Mouse (Mus musculus) spleen, adult 2 months (tissue): ENCODE data around the gene Ifnar2. TPM values are rescaled to one million over a fixed set of nuclear protein-coding genes. Genes with fewer than 3 reads are reported as not detected.

ENCODE experiments used
- DNase-seq, 2 experiments: peaks; one replicate each; pipeline versions ENCODE4 v3.0.0 to v3.0.0-alpha.2; 2012 to 2021; ENCODE audit warnings: low spot score in 2 of 2, low read depth in 1 of 2
- H3K27ac ChIP-seq: fragments of 200-500 bp; 2 replicates; pipeline ENCODE4 v1.5.1; 2012; ENCODE audit warnings: low read length, inconsistent platforms; ENCODE audit not compliant: insufficient read depth
- H3K27me3 ChIP-seq: fragments of 200-500 bp; 2 replicates; pipeline ENCODE4 v1.6.1; 2012; ENCODE audit warnings: mild to moderate bottlenecking, moderate library complexity, low read length, inconsistent platforms; ENCODE audit not compliant: control insufficient read depth, insufficient read depth
- H3K36me3 ChIP-seq: fragments of 200-500 bp; 2 replicates; pipeline ENCODE4 v1.6.1; 2012; ENCODE audit warnings: mild to moderate bottlenecking, low read length, inconsistent platforms; ENCODE audit not compliant: control insufficient read depth, insufficient read depth
- H3K4me1 ChIP-seq: fragments of 200-500 bp; 2 replicates; pipeline ENCODE4 v1.6.1; 2011; ENCODE audit warnings: inconsistent platforms; ENCODE audit not compliant: control insufficient read depth, insufficient read depth, insufficient read length
- H3K4me3 ChIP-seq: fragments of 200-500 bp; 2 replicates; pipeline ENCODE4 v1.5.1; 2011; ENCODE audit warnings: mild to moderate bottlenecking, inconsistent platforms; ENCODE audit not compliant: insufficient read depth, insufficient read length; ENCODE audit errors: extremely low read depth
- CTCF ChIP-seq: fragments of 200-500 bp; IDR thresholded peaks from 2 replicates; pipeline ENCODE4 v1.5.1; 2011; ENCODE audit warnings: mild to moderate bottlenecking, inconsistent platforms; ENCODE audit not compliant: insufficient read depth, insufficient read length, insufficient replicate concordance; ENCODE audit errors: extremely low read depth
- POLR2A ChIP-seq: fragments of 200-500 bp; IDR thresholded peaks from 2 replicates; pipeline ENCODE4 v1.6.1; 2011; ENCODE audit warnings: low read depth, low read length, inconsistent platforms
- WGBS: fragments of 180-500 bp; shearing (Covaris S2); methylation state at CpG from one replicate; pipeline ENCODE4 v1.1.7; 2018; 5-methylcytosine and 5-hydroxymethylcytosine counted together
- polyA plus RNA-seq: library from polyadenylated mRNA; depleted of rRNA; stranded (reverse); fragments of >200 nt; gene quantifications from 2 replicates; pipeline ENCODE4 v1.2.3, GENCODE M21; 2012; rRNA removed

The Ifnar2 gene
- 59.6 and 73.8 TPM in 2 replicates for polyA plus RNA-seq

- H3K27ac ChIP-seq: peak within 1 kb of the TSS; percentile 95
- peak within 1 kb of the TSS; percentile 85 for H3K4me3 ChIP-seq
- DNase-seq: peak in 1 of 2 experiments; percentile 81
- peaks cover 6% of the 10 kb centered on the region for H3K4me1 ChIP-seq
- no peak for TF ChIP-seq CTCF
- TF ChIP-seq POLR2A: peak; percentile 50; the same call in 1 of the 2 replicates
- no peaks in the 10 kb centered on the region for H3K27me3 ChIP-seq
- WGBS: 1% methylated on average over 62 of the region's 62 CpGs
- H3K36me3 ChIP-seq: peaks cover 2% of the 10 kb centered on the region; the same call in 1 of the 2 replicates
Observed at GRCm38 (mm10) chr16:91372577-91373472, at the start of gene Ifnar2. Gene Ifnar2, plus strand, starts transcription at chr16:91372783.

DNA sequence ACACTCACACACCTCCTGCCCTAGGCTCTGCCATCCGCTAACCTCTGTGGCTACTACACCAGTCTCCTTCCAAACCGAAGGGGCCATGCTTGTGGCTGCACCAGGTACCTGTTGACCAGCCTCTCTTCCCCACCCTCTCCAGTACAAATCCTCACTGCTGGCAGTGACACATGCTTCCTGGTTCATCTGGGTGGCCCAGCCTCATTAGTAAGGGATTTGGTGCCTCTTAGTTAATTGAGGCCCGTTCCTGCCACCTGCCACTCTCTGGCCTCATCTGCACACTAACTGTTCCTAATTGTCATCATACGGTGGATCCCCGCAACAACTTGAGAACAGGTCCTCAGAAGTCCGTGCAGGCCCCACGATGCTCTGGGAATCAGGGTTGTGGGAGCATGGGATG lies 45.0 kb upstream of the Ifnar2 start:
- no peaks in the 10 kb centered on the region for H3K27me3 ChIP-seq
- H3K4me1 ChIP-seq: no peaks in the 10 kb centered on the region
- no peak overlapping the region for H3K27ac ChIP-seq
- H3K4me3 ChIP-seq: no peak overlapping the region
- H3K36me3 ChIP-seq: no peaks in the 10 kb centered on the region
- no peak for DNase-seq
- TF ChIP-seq POLR2A (no peak), CTCF (no peak)
- WGBS: 78% methylated on average over 7 of the region's 7 CpGs

DNA sequence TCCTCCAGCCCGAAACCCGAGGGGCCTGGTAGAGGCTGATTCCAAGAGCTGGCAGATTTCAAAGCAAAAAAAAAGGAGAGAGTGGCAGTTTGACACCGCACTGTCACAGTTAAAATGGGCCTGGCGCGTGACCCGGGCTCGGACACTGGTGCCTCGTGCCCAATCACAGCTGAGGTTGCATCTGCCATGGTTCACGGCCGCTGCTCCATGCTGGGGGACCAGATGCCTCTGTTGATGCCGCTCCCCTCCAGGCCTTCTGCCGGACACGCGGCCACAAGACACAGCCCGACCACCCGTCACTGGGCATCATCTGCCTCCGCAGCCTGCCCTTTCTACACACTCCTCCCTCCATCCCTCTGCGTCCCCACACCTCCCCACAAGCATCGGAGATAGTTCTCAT lies 43.7 kb upstream of the Ifnar2 start:
- WGBS: 83% methylated on average over 19 of the region's 19 CpGs
- Histone ChIP-seq H3K27ac (no peak overlapping the region), H3K36me3 (no peaks in the 10 kb centered on the region), H3K4me3 (no peak overlapping the region), H3K4me1 (no peaks in the 10 kb centered on the region), H3K27me3 (no peaks in the 10 kb centered on the region)
- DNase-seq: no peak
- no peak for TF ChIP-seq CTCF
- no peak for TF ChIP-seq POLR2A

GRCm38 (mm10) chr16:91330496-91330895 lies 42.1 kb upstream of the Ifnar2 start:
- TF ChIP-seq CTCF (no peak), POLR2A (no peak)
- H3K27me3 ChIP-seq: no peaks in the 10 kb centered on the region
- no peak overlapping the region for H3K4me3 ChIP-seq
- DNase-seq: no peak
- H3K4me1 ChIP-seq: no peaks in the 10 kb centered on the region
- 84% methylated on average over 6 of the region's 6 CpGs for WGBS
- no peaks in the 10 kb centered on the region for H3K36me3 ChIP-seq
- no peak overlapping the region for H3K27ac ChIP-seq

- DNase-seq: no peak
- Histone ChIP-seq H3K4me1 (no peaks in the 10 kb centered on the region), H3K4me3 (no peak overlapping the region), H3K36me3 (no peaks in the 10 kb centered on the region), H3K27me3 (no peaks in the 10 kb centered on the region), H3K27ac (no peak overlapping the region)
- 42% methylated on average over 5 of the region's 5 CpGs for WGBS
- no peak for TF ChIP-seq CTCF
- TF ChIP-seq POLR2A: no peak
Observed at GRCm38 (mm10) chr16:91331153-91331552, 41.4 kb upstream of the Ifnar2 start.

- Histone ChIP-seq H3K36me3 (no peaks in the 10 kb centered on the region), H3K27ac (no peak overlapping the region), H3K4me1 (no peaks in the 10 kb centered on the region), H3K4me3 (no peak overlapping the region), H3K27me3 (no peaks in the 10 kb centered on the region)
- 55% methylated on average over 7 of the region's 7 CpGs for WGBS
- no peak for TF ChIP-seq POLR2A
- no peak for TF ChIP-seq CTCF
- DNase-seq: no peak
Observed at GRCm38 (mm10) chr16:91332880-91333279, 39.7 kb upstream of the Ifnar2 start.
